Mouse (Mus musculus) cortical plate, adult 2 months (tissue): ENCODE measurements around the gene Txlng. TPM values are rescaled to one million over a fixed set of nuclear protein-coding genes. Genes with fewer than 3 reads are reported as not detected.

Source experiments
- H3K27ac ChIP-seq: fragments of 200-500 bp; 2 replicates; pipeline ENCODE4 v1.5.1; 2012; ENCODE audit warnings: low read length, control low read depth, inconsistent platforms; ENCODE audit not compliant: insufficient read depth
- H3K4me1 ChIP-seq: fragments of 200-500 bp; 2 replicates; pipeline ENCODE4 v1.6.1; 2011; ENCODE audit warnings: low read length; ENCODE audit not compliant: control insufficient read depth, insufficient read depth
- H3K4me3 ChIP-seq: fragments of 200-500 bp; 2 replicates; pipeline ENCODE4 v1.5.1; 2011; ENCODE audit warnings: mild to moderate bottlenecking, low read length, control low read depth; ENCODE audit not compliant: insufficient read depth
- CTCF ChIP-seq: fragments of 200-500 bp; IDR thresholded peaks from 2 replicates; pipeline ENCODE4 v1.5.1; 2011; ENCODE audit warnings: mild to moderate bottlenecking, control low read depth, low read length; ENCODE audit not compliant: insufficient read depth; ENCODE audit errors: extremely low read depth
- POLR2A ChIP-seq: fragments of 200-500 bp; IDR thresholded peaks from 2 replicates; pipeline ENCODE4 v1.6.1; 2011; ENCODE audit warnings: mild to moderate bottlenecking, low read length, control low read depth; ENCODE audit not compliant: insufficient read depth; ENCODE audit errors: extremely low read depth
- polyA plus RNA-seq: library from polyadenylated mRNA; depleted of rRNA; stranded (reverse); fragments of >200 nt; gene quantifications from 2 replicates; pipeline ENCODE4 v1.2.3, GENCODE M21; 2012

Gene Txlng
- polyA plus RNA-seq, 1 experiment, result 15.6 TPM

- Histone ChIP-seq H3K4me3 (peak overlapping the region; percentile 96), H3K4me1 (no peaks in the 10 kb centered on the region; the same call in 1 of the 2 replicates), H3K27ac (no peak overlapping the region)
- no peak for TF ChIP-seq POLR2A
- no peak for TF ChIP-seq CTCF
Observed at GRCm38 (mm10) chrX:162760958-162761515, 68.2 kb downstream of the Txlng start.

- Histone ChIP-seq H3K27ac (peak within 1 kb of the TSS; percentile 99), H3K4me3 (peak within 1 kb of the TSS; percentile 96), H3K4me1 (no peaks in the 10 kb centered on the region; the same call in 1 of the 2 replicates)
- TF ChIP-seq CTCF (no peak), POLR2A (peak; percentile 78)
Observed at GRCm38 (mm10) chrX:162760115-162760942, 68.9 kb downstream of the Txlng start, which contains the start of gene Rbbp7. Gene Rbbp7 (plus strand): TSS chrX:162760402.

- Histone ChIP-seq H3K4me3 (peak overlapping the region; percentile 26), H3K4me1 (no peaks in the 10 kb centered on the region; the same call in 1 of the 2 replicates), H3K27ac (peak overlapping the region; percentile 99)
- TF ChIP-seq POLR2A (no peak), CTCF (no peak)
Observed at GRCm38 (mm10) chrX:162759251-162760114, 69.8 kb downstream of the Txlng start.

- no peaks in the 10 kb centered on the region; the same call in 1 of the 2 replicates for H3K4me1 ChIP-seq
- no peak overlapping the region for H3K27ac ChIP-seq
- no peak for TF ChIP-seq POLR2A
- no peak for TF ChIP-seq CTCF
- H3K4me3 ChIP-seq, result no peak overlapping the region
Observed at GRCm38 (mm10) chrX:162756058-162756457, 73.2 kb downstream of the Txlng start.

- no peak overlapping the region for H3K27ac ChIP-seq
- H3K4me1 ChIP-seq, result no peaks in the 10 kb centered on the region; the same call in 1 of the 2 replicates
- TF ChIP-seq CTCF, result no peak
- no peak for TF ChIP-seq POLR2A
- H3K4me3 ChIP-seq, result no peak overlapping the region
Observed at GRCm38 (mm10) chrX:162754314-162754713, 74.9 kb downstream of the Txlng start.

- Histone ChIP-seq H3K27ac (no peak overlapping the region), H3K4me1 (no peaks in the 10 kb centered on the region), H3K4me3 (no peak overlapping the region)
- TF ChIP-seq POLR2A, result no peak
- no peak for TF ChIP-seq CTCF
Observed at GRCm38 (mm10) chrX:162752418-162752817, 76.8 kb downstream of the Txlng start.

- Histone ChIP-seq H3K27ac (no peak overlapping the region), H3K4me1 (no peaks in the 10 kb centered on the region), H3K4me3 (no peak overlapping the region)
- TF ChIP-seq CTCF (no peak), POLR2A (no peak)
Observed at GRCm38 (mm10) chrX:162748696-162749420, 80.4 kb downstream of the Txlng start.

GRCm38 (mm10) chrX:162736140-162736659 lies 93.1 kb downstream of the Txlng start:
- peak overlapping the region; percentile 91 for H3K27ac ChIP-seq
- peak overlapping the region; percentile 52 for H3K4me3 ChIP-seq
- no peaks in the 10 kb centered on the region for H3K4me1 ChIP-seq
- TF ChIP-seq POLR2A, result 0 out of 2 replicates have a peak, but pooled peaks have one; percentile 27
- no peak for TF ChIP-seq CTCF
